Mouse (Mus musculus): ENCODE results near the gene Qpctl. TPM values are rescaled to one million over a fixed set of nuclear protein-coding genes. Genes with fewer than 3 reads are reported as not detected.

Gene Qpctl
- polyA plus RNA-seq (2017; shearing (Covaris generic)) = 10 to 100 TPM in 1 of 2 experiments, 1 to 10 TPM in 1; 9.6 to 11.2 TPM

DNA sequence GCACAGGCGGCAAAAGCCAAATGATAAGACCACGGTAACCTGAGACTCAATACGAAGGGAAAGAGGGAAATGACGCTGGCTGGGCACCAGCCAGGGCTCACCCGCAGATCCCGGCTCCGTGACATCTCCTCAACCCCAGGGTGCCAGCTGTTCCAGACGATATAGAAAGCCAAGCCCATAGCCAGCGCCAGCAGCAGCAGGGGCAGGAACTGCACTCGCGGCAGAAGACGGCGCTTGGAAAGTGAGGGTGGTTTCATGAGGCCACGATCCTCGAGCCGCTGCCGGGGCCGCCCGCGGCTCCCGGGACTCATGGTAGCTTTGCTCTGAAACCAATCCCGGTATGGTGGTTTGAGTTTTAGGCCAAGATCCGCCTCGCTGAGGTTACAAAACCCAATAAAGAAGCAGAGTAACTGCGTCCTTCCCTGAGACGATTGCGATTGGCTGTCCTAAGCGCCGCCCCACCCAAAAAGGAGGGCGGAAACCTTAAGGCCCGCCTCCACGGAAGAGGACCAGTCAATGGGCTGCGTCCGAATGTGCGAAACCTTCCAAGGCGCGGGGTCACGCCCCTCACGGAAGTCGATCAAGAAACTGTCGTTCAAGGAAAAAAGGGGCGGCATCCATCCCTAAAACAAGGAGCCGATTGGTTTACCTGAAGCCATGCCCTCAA, at the start of gene Qpctl:
Qpctl (minus strand) TSS at position 417 of the 667 bp plus-strand sequence.

GRCm38 (mm10) chr7:19175708-19176515, 26.8 kb upstream of the Qpctl start, which contains the start of gene Eml2:
Gene Eml2 (plus strand): TSS chr7:19176421.

DNA sequence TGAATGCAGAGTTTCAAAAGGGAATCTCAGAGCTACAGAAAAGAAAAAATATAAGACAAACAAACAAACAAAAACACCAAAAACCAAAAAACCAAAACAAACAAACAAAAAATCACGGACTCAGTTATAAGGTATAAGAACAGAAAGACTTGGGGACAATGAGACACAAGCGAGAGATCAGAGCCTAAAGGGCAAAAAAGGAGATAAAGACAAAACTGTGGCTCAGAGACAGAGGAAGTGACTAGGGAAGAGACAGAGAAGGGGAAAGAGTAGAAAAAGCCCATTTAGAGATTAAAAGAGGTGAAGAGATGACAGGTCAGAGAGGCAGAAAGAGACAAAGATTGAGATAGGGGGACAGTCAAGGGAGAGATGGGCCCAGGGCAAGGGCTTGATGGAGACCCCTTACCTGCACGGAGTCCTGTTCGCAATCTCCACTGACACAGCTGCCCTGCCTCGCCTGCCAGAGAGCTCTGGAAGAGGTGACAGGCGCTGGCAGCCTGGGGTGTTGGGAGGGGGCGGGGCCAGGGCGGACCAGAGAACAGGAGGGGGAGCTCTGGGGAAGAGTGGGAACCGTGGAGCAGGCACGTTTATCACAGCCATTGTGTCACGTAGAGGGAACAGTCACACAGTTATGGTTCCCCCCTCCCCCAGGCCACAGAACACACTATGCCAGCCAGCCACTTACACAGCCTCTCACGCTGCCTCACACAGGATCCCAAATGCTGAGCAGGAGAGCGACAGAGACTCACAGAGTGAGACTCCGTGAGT, 16.7 kb upstream of the Qpctl start, which contains the start of gene Gipr:
Gipr (minus strand) TSS at position 472 of the 768 bp plus-strand sequence.

GRCm38 (mm10) chr7:19149626-19150025, 535 bp upstream of the Qpctl start, which contains the start of gene Snrpd2:
Gene Snrpd2 (plus strand): TSS chr7:19149722.

GRCm38 (mm10) chr7:19119631-19120429, 29.3 kb downstream of the Qpctl start, which contains the start of gene Fbxo46:
Gene Fbxo46 (plus strand): TSS chr7:19119859.

DNA sequence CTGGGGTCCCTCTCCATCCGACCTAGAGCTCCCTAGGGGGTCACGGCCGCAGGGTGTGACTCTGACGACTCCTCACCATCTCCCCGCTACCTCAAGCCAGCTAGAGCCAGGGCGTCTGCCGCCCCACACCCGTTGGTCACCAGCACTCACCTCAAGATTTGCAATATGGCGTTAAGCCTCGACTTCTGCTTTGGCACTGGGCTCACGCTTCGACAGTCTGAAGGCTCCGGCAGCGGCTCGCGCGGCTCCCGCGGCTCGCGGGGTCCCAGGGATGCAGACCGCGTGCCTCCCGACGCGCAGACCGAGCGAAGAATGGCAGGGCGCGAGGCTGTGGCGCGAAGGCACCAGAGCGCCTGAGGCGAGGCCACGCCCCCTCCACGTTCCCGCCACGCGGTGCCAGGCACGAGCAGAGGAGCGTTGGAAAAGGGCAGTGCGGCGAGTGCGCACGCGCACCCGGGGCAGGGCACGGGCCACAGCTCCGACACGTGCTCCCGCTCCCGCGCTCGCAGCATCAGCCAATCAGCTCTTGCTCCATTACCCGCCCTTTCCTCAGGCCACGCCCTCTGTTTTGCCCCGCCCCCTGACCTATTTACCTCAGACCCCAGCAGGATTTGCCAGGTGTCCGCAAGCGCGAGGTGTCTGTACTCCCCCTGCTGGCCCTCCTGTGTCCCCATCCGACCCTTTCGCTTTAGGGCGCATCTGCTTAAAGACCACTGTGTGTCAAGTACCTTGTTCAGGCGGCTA, 30.9 kb downstream of the Qpctl start, which contains the start of gene Gm4969:
Gm4969 (minus strand) TSS at position 341 of the 744 bp plus-strand sequence.

DNA sequence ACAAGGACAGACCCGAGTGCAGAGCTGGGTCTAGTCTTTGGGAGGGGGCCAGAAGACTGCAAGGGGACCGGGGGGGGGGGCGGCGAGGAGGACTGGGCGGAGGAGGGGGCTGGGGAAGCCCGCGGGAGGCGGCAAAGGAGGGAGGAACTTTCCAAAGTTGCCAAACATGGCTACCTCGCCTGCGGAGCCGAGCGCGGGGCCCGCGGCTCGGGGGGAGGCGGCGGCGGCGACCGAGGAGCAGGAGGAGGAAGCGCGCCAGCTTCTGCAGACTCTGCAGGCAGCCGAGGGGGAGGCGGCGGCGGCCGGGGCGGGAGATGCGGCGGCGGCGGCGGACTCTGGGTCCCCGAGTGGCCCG, 54.6 kb downstream of the Qpctl start, which contains the start of gene Six5:
Six5 (plus strand) TSS at position 124 of the 355 bp plus-strand sequence.

Other genes with a start within 250 kb of the Qpctl start
- 10 to 100 TPM; 34.8 to 42.9 TPM for gene Ccdc61, start 238.9 kb downstream of the Qpctl start, polyA plus RNA-seq (2017; shearing (Covaris generic))
- under 1 TPM; 0.06 to 0.59 TPM for gene Nova2, start 223.4 kb downstream of the Qpctl start, polyA plus RNA-seq (2017; shearing (Covaris generic))
- under 1 TPM in 1 of 2 experiments, not detected in 1; 0.42 TPM for gene Nanos2, start 161.9 kb downstream of the Qpctl start, polyA plus RNA-seq (2017; shearing (Covaris generic))
- 1 to 10 TPM; 7.5 to 8.4 TPM for gene Mypop, start 158.0 kb downstream of the Qpctl start, polyA plus RNA-seq (2017; shearing (Covaris generic))
- 10 to 100 TPM; 48.7 to 64.1 TPM for gene Irf2bp1, start 145.2 kb downstream of the Qpctl start, polyA plus RNA-seq (2017; shearing (Covaris generic))
- under 1 TPM; 0.07 to 0.64 TPM for gene Foxa3, start 125.8 kb downstream of the Qpctl start, polyA plus RNA-seq (2017; shearing (Covaris generic))
- gene Sympk, start 124.9 kb downstream of the Qpctl start, polyA plus RNA-seq (2017; shearing (Covaris generic)) = 10 to 100 TPM; 22.4 to 23.4 TPM
- under 1 TPM in 1 of 2 experiments, not detected in 1; 0.16 TPM for gene Rsph6a, start 94.6 kb downstream of the Qpctl start, polyA plus RNA-seq (2017; shearing (Covaris generic))
- gene Dmwd, start 73.1 kb downstream of the Qpctl start, polyA plus RNA-seq (2017; shearing (Covaris generic)) = 1 to 10 TPM in 1 of 2 experiments, not detected in 1; 1.4 TPM
- under 1 TPM; 0.35 to 0.40 TPM for gene Dmpk, start 65.4 kb downstream of the Qpctl start, polyA plus RNA-seq (2017; shearing (Covaris generic))
- gene Six5, start 54.7 kb downstream of the Qpctl start, polyA plus RNA-seq (2017; shearing (Covaris generic)) = under 1 TPM; 0.15 to 0.88 TPM
- gene Gm4969, start 30.9 kb downstream of the Qpctl start, polyA plus RNA-seq (2017; shearing (Covaris generic)) = under 1 TPM in 1 of 2 experiments, not detected in 1; 0.11 TPM
- 10 to 100 TPM; 18.1 to 22.6 TPM for gene Fbxo46, start 29.4 kb downstream of the Qpctl start, polyA plus RNA-seq (2017; shearing (Covaris generic))
- 10 to 100 TPM; 35.0 to 39.0 TPM for gene Snrpd2, start 431 bp upstream of the Qpctl start, polyA plus RNA-seq (2017; shearing (Covaris generic))
- under 1 TPM in 1 of 2 experiments, not detected in 1; 0.39 TPM for gene Gipr, start 16.8 kb upstream of the Qpctl start, polyA plus RNA-seq (2017; shearing (Covaris generic))
- 10 to 100 TPM; 19.8 to 24.3 TPM for gene Eml2, start 27.1 kb upstream of the Qpctl start, polyA plus RNA-seq (2017; shearing (Covaris generic))
- gene Gpr4, start 63.2 kb upstream of the Qpctl start, polyA plus RNA-seq (2017; shearing (Covaris generic)) = under 1 TPM in 1 of 2 experiments, not detected in 1; 0.27 TPM
- 10 to 100 TPM; 21.1 to 31.1 TPM for gene Opa3, start 79.0 kb upstream of the Qpctl start, polyA plus RNA-seq (2017; shearing (Covaris generic))
- 100 to 1,000 TPM; 264 to 271 TPM for gene Vasp, start 122.5 kb upstream of the Qpctl start, polyA plus RNA-seq (2017; shearing (Covaris generic))
- 1 to 10 TPM; 3.8 to 5.0 TPM for gene Ppm1n, start 130.8 kb upstream of the Qpctl start, polyA plus RNA-seq (2017; shearing (Covaris generic))
- gene Rtn2, start 133.3 kb upstream of the Qpctl start, polyA plus RNA-seq (2017; shearing (Covaris generic)) = under 1 TPM; 0.49 to 0.80 TPM
- gene Fosb, start 160.8 kb upstream of the Qpctl start, polyA plus RNA-seq (2017; shearing (Covaris generic)) = 1 to 10 TPM; 2.0 to 3.1 TPM
- 10 to 100 TPM; 75.1 to 88.2 TPM for gene Ercc1, start 195.5 kb upstream of the Qpctl start, polyA plus RNA-seq (2017; shearing (Covaris generic))
- 10 to 100 TPM in 1 of 2 experiments, 1 to 10 TPM in 1; 9.9 to 14.4 TPM for gene Cd3eap, start 210.2 kb upstream of the Qpctl start, polyA plus RNA-seq (2017; shearing (Covaris generic))
- 1 to 10 TPM in 1 of 2 experiments, under 1 TPM in 1; 0.48 to 1.3 TPM for gene Ppp1r13l, start 210.5 kb upstream of the Qpctl start, polyA plus RNA-seq (2017; shearing (Covaris generic))
- 10 to 100 TPM in 1 of 2 experiments, 1 to 10 TPM in 1; 9.8 to 12.6 TPM for gene Ercc2, start 232.7 kb upstream of the Qpctl start, polyA plus RNA-seq (2017; shearing (Covaris generic))